Mouse (Mus musculus): Measurements from ENCODE around the gene Mlxipl.

Mlxipl gene

DNA sequence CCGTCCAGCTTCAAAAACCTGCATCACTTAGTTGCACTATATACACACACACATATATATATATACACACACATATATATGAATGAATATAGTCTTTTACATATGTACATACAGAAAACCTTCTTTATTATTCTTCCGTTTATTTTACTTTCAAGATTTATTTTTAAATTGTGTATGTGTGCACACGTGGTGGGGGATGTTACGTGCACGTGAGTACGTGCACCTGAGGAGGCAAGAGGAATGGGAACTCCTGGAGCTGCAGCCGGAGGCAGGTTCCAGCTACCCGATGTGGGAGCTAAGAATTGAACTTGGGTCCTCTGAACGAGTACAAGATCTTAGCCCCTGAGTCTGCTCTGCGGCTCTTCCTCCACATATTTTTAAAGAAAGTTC lies 96.5 kb downstream of the Mlxipl start:
- no peak for DNase-seq

DNA sequence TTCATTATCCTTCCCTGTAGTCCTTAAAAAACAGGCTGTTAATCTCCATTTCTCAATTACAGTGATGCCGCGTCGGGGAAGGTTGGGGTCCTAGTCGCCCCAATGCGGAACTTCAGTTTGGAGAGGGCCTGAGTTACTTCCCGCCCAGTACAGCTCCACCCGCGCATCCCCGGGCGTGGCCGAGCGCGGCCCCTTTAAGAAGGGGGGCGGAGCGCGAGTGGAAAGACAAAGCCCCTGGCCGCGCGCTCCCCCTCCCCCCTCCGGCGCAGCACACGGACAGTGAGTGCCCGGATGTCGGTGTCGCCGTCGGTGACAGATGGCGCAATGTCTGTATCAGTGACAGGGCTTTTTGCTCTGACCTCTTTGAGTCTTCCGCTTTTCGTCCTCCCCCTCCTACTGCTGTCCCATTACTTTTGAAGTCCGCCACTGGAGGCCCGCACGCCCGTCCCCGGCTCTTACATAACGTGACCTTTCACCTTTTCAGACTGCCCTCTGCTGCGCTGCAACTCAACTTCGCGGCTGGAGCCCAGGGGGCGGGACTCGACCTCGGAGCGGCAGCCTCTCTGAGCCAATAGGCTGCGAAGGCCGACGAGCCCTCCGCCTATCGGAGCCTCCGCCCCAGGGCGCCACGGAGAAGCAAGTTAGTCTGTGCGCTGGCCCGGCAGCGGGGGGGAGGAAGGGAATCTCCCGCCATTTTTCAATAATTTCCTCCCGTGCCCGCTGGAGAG lies 97.1 kb downstream of the Mlxipl start, which contains the start of gene Baz1b:
Gene Baz1b, plus strand, starts transcription at position 644 of the 728 bp plus-strand sequence.
- peak; percentile 98 to 100 for DNase-seq

DNA sequence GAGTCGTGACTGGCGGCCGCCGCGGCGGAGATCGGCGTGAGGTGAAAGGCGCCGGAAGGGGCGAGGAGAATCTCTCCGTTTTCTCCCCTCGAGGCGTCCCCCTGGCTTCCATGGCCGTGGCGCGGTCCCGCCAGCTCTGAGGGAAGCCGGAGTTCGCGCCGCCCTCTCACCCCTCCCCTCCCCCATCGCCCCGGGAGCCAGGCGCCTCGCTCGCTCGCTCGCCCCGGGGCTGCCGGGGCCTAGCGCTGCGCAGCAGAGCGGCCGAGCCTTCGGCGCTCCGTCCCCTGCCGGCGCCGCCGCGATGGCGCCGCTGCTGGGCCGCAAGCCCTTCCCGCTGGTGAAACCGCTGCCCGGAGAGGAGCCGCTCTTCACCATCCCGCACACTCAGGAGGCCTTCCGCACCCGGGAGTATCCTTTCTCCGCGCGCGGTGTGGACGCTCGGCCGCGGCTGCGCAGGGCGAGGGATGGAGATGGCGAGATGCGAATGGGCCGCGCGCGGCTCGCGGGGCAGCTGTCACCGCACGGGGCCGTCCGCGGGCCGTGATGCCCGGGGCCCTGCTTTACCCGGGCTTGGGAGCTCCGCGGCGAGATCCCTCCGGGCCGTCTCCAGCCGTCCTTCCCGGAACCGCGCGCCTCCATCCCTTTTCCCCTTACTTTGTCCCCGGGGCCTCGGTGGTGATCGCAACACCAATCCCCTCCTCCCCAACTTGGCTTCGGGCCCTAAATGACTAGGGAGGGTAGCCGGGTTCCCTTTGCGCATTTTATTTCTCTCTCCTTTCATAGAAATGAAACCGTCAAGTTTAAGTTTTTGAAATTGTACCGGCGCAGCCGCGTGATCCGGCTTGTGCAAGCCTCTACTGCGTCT lies 97.9 kb downstream of the Mlxipl start:
- peak in 1 of 2 experiments; percentile 47 for DNase-seq

Data from lung, postnatal 4 days (tissue).